Mouse (Mus musculus) hindbrain, embryonic 13.5 days (tissue): Measurements from ENCODE around the gene Sf3b1. TPM values are rescaled to one million over a fixed set of nuclear protein-coding genes. Genes with fewer than 3 reads are reported as not detected.

Experiments
- ATAC-seq: fragments of 200-750 bp; cut with Nextera tagmentation; 2 replicates; pipeline ENCODE4 v1.8.0; 2017; ENCODE audit warnings: moderate TSS enrichment; ENCODE audit not compliant: low FRiP score
- H3K27ac ChIP-seq: fragments of 300-500 bp; sonication (generic); 2 replicates; pipeline ENCODE4 v1.5.1; 2015; ENCODE audit warnings: inconsistent platforms, mild to moderate bottlenecking, moderate library complexity
- H3K27me3 ChIP-seq: fragments of 300-500 bp; sonication (generic); 2 replicates; pipeline ENCODE4 v1.6.1; 2015; ENCODE audit warnings: mild to moderate bottlenecking, inconsistent platforms
- H3K36me3 ChIP-seq: fragments of 300-500 bp; sonication (generic); 2 replicates; pipeline ENCODE4 v1.6.1; 2015; ENCODE audit warnings: mild to moderate bottlenecking, inconsistent platforms
- H3K4me1 ChIP-seq: fragments of 300-500 bp; sonication (generic); replicated peaks from 2 replicates; pipeline ENCODE4 v1.6.1; 2015; ENCODE audit warnings: inconsistent platforms
- H3K4me2 ChIP-seq: fragments of 300-500 bp; sonication (generic); 2 replicates; pipeline ENCODE4 v1.6.1; 2015; ENCODE audit warnings: inconsistent platforms, mild to moderate bottlenecking, moderate library complexity
- H3K4me3 ChIP-seq: fragments of 300-500 bp; sonication (generic); 2 replicates; pipeline ENCODE4 v1.5.1; 2015; ENCODE audit warnings: mild to moderate bottlenecking, inconsistent platforms
- H3K9ac ChIP-seq: fragments of 300-500 bp; sonication (generic); 2 replicates; pipeline ENCODE4 v1.6.1; 2015; ENCODE audit warnings: mild to moderate bottlenecking, inconsistent platforms
- H3K9me3 ChIP-seq: fragments of 300-500 bp; sonication (generic); 2 replicates; pipeline ENCODE4 v1.6.1; 2016; ENCODE audit warnings: inconsistent platforms
- WGBS: fragments of 180-500 bp; shearing (Covaris S2); methylation state at CpG from one replicate; pipeline ENCODE4 v1.1.7; 2015; 5-methylcytosine and 5-hydroxymethylcytosine counted together
- polyA plus RNA-seq: library from polyadenylated mRNA; unstranded; fragments of >200 nt; fragmentation: Nextera tagmentation; extraction: Ambion mirVana; gene quantifications from 2 replicates; pipeline ENCODE4 v1.2.1, GENCODE M21; 2015

The Sf3b1 gene
- polyA plus RNA-seq, 1 experiment from 2014 or later: 352 TPM

GRCm38 (mm10) chr1:55051671-55052070 is 24.4 kb upstream of the Sf3b1 start:
- 0 out of 2 replicates have a peak overlapping the region, but pooled peaks have one; percentile 88 for H3K27ac ChIP-seq
- no peak for ATAC-seq
- WGBS: 69% methylated on average over 3 of the region's 3 CpGs
- no peaks in the 10 kb centered on the region; the same call in 1 of the 2 replicates for H3K36me3 ChIP-seq
- peaks cover 8% of the 10 kb centered on the region; the same call in 1 of the 2 replicates for H3K27me3 ChIP-seq
- peak overlapping the region; percentile 77 for H3K4me2 ChIP-seq
- H3K4me3 ChIP-seq: peak overlapping the region; percentile 80; the same call in 1 of the 2 replicates
- H3K9ac ChIP-seq: peak overlapping the region; percentile 82; the same call in 1 of the 2 replicates
- H3K4me1 ChIP-seq: peaks cover 15% of the 10 kb centered on the region
- H3K9me3 ChIP-seq: no peaks in the 10 kb centered on the region

GRCm38 (mm10) chr1:55048841-55049587 is 21.7 kb upstream of the Sf3b1 start:
- no peak overlapping the region for H3K9ac ChIP-seq
- no peak overlapping the region for H3K27ac ChIP-seq
- no peaks in the 10 kb centered on the region for H3K36me3 ChIP-seq
- H3K4me2 ChIP-seq: no peak overlapping the region
- H3K9me3 ChIP-seq: no peaks in the 10 kb centered on the region
- no peak for ATAC-seq
- H3K4me1 ChIP-seq: peaks cover 13% of the 10 kb centered on the region
- no peak overlapping the region for H3K4me3 ChIP-seq
- 75% methylated on average over 4 of the region's 4 CpGs for WGBS
- H3K27me3 ChIP-seq: peaks cover 8% of the 10 kb centered on the region; the same call in 1 of the 2 replicates

GRCm38 (mm10) chr1:55043164-55043563 is 15.9 kb upstream of the Sf3b1 start:
- Histone ChIP-seq H3K27ac (no peak overlapping the region), H3K4me2 (no peak overlapping the region), H3K9ac (no peak overlapping the region), H3K9me3 (peaks cover 4% of the 10 kb centered on the region; the same call in 1 of the 2 replicates), H3K4me3 (no peak overlapping the region), H3K36me3 (no peaks in the 10 kb centered on the region), H3K4me1 (no peaks in the 10 kb centered on the region), H3K27me3 (no peaks in the 10 kb centered on the region)
- WGBS: 85% methylated on average over 3 of the region's 3 CpGs
- ATAC-seq: no peak

- no peak overlapping the region for H3K27ac ChIP-seq
- no peak for ATAC-seq
- 58% methylated on average over 1 of the region's 1 CpGs for WGBS
- H3K27me3 ChIP-seq: no peaks in the 10 kb centered on the region
- H3K36me3 ChIP-seq: no peaks in the 10 kb centered on the region
- H3K9me3 ChIP-seq: peaks cover 4% of the 10 kb centered on the region; the same call in 1 of the 2 replicates
- no peak overlapping the region for H3K4me2 ChIP-seq
- no peak overlapping the region for H3K4me3 ChIP-seq
- H3K4me1 ChIP-seq: no peaks in the 10 kb centered on the region
- no peak overlapping the region for H3K9ac ChIP-seq
These were observed 15.0 kb upstream of the Sf3b1 start for GRCm38 (mm10) chr1:55042246-55042645.

- Histone ChIP-seq H3K9me3 (peaks cover 4% of the 10 kb centered on the region; the same call in 1 of the 2 replicates), H3K27ac (no peak overlapping the region), H3K36me3 (no peaks in the 10 kb centered on the region), H3K4me3 (no peak overlapping the region), H3K9ac (no peak overlapping the region), H3K27me3 (no peaks in the 10 kb centered on the region), H3K4me1 (no peaks in the 10 kb centered on the region), H3K4me2 (no peak overlapping the region)
- WGBS: 87% methylated on average over 4 of the region's 4 CpGs
- ATAC-seq: no peak
These were observed 14.4 kb upstream of the Sf3b1 start for GRCm38 (mm10) chr1:55041691-55042090.

GRCm38 (mm10) chr1:55039944-55040343 is 12.7 kb upstream of the Sf3b1 start:
- WGBS: 87% methylated on average over 1 of the region's 1 CpGs
- H3K4me1 ChIP-seq: no peaks in the 10 kb centered on the region
- no peak for ATAC-seq
- H3K4me2 ChIP-seq: no peak overlapping the region
- H3K9me3 ChIP-seq: peaks cover 4% of the 10 kb centered on the region; the same call in 1 of the 2 replicates
- no peak overlapping the region for H3K4me3 ChIP-seq
- no peaks in the 10 kb centered on the region for H3K36me3 ChIP-seq
- no peak overlapping the region for H3K9ac ChIP-seq
- no peak overlapping the region for H3K27ac ChIP-seq
- H3K27me3 ChIP-seq: no peaks in the 10 kb centered on the region

- H3K27ac ChIP-seq: no peak overlapping the region
- no peak overlapping the region for H3K4me2 ChIP-seq
- H3K9me3 ChIP-seq: no peaks in the 10 kb centered on the region
- H3K4me3 ChIP-seq: no peak overlapping the region
- peaks cover under 1% of the 10 kb centered on the region; the same call in 1 of the 2 replicates for H3K4me1 ChIP-seq
- no peak for ATAC-seq
- no peaks in the 10 kb centered on the region for H3K36me3 ChIP-seq
- H3K27me3 ChIP-seq: no peaks in the 10 kb centered on the region; the same call in 1 of the 2 replicates
- no peak overlapping the region for H3K9ac ChIP-seq
These were observed 3.9 kb upstream of the Sf3b1 start for GRCm38 (mm10) chr1:55031026-55031779.

GRCm38 (mm10) chr1:55029446-55029845 is 2.2 kb upstream of the Sf3b1 start:
- no peak for ATAC-seq
- Histone ChIP-seq H3K4me2 (no peak overlapping the region), H3K36me3 (no peaks in the 10 kb centered on the region), H3K9me3 (no peaks in the 10 kb centered on the region), H3K27me3 (no peaks in the 10 kb centered on the region; the same call in 1 of the 2 replicates), H3K4me1 (peaks cover 14% of the 10 kb centered on the region), H3K27ac (no peak overlapping the region), H3K9ac (no peak overlapping the region), H3K4me3 (no peak overlapping the region)
- 72% methylated on average over 4 of the region's 4 CpGs for WGBS

- no peak overlapping the region for H3K4me3 ChIP-seq
- H3K9ac ChIP-seq: no peak overlapping the region
- peaks cover 16% of the 10 kb centered on the region for H3K4me1 ChIP-seq
- 90% methylated on average over 11 of the region's 11 CpGs for WGBS
- H3K36me3 ChIP-seq: no peaks in the 10 kb centered on the region
- H3K4me2 ChIP-seq: no peak overlapping the region
- H3K27me3 ChIP-seq: no peaks in the 10 kb centered on the region; the same call in 1 of the 2 replicates
- no peaks in the 10 kb centered on the region for H3K9me3 ChIP-seq
- H3K27ac ChIP-seq: no peak overlapping the region
- ATAC-seq: no peak
These were observed 1.4 kb upstream of the Sf3b1 start for GRCm38 (mm10) chr1:55028512-55029249.

- no peaks in the 10 kb centered on the region for H3K36me3 ChIP-seq
- peak overlapping the region; percentile 79; the same call in 1 of the 2 replicates for H3K27ac ChIP-seq
- no peak overlapping the region for H3K9ac ChIP-seq
- peaks cover 16% of the 10 kb centered on the region for H3K4me1 ChIP-seq
- H3K4me3 ChIP-seq: peak overlapping the region; percentile 91
- H3K4me2 ChIP-seq: peak overlapping the region; percentile 54
- WGBS: 88% methylated on average over 1 of the region's 1 CpGs
- H3K9me3 ChIP-seq: no peaks in the 10 kb centered on the region
- H3K27me3 ChIP-seq: no peaks in the 10 kb centered on the region; the same call in 1 of the 2 replicates
- peak; percentile 5; the same call in 1 of the 2 replicates for ATAC-seq
These were observed 685 bp upstream of the Sf3b1 start for GRCm38 (mm10) chr1:55027966-55028365.

GRCm38 (mm10) chr1:55026444-55027252 is 633 bp downstream of the Sf3b1 start:
- Histone ChIP-seq H3K4me2 (peak overlapping the region; percentile 80), H3K27ac (peak overlapping the region; percentile 95), H3K36me3 (no peaks in the 10 kb centered on the region), H3K4me3 (peak overlapping the region; percentile 91), H3K9me3 (no peaks in the 10 kb centered on the region), H3K27me3 (no peaks in the 10 kb centered on the region; the same call in 1 of the 2 replicates), H3K4me1 (peaks cover 16% of the 10 kb centered on the region), H3K9ac (peak overlapping the region; percentile 94)
- peak; percentile 81 for ATAC-seq
- WGBS: under 1% methylated on average over 55 of the region's 55 CpGs
